Comparison of ENCODE assay signal across 12 mouse cellular contexts in genomic region chr11:59289706-59290105, GRCm38 (mm10). TPM values are rescaled to one million over a fixed set of nuclear protein-coding genes. Genes with fewer than 3 reads are reported as not detected.
DNase-seq lines count a peak whose midpoint lies in the region; ATAC-seq and TF ChIP-seq lines count a peak whose summit lies in the region.
"Had no signal": no experiment of that assay in that cellular context is flagged by ENCODE, and none has a peak within 500 bp of the region (broad histone marks: within the 10 kb centered on the region; RNA-seq: fewer than 3 reads in every experiment).

No protein-coding gene starts in this region.

- no peaks in the 10 kb centered on the region for H3K9me3 ChIP-seq in forebrain, embryonic 10.5 days
- H3K9me3 ChIP-seq in forebrain, postnatal 0 days (ENCODE audit: low read length): no peaks in the 10 kb centered on the region
- no peaks in the 10 kb centered on the region for H3K9me3 ChIP-seq in limb, embryonic 15.5 days
- H3K9me3 ChIP-seq in stomach, postnatal 0 days (ENCODE audit: control insufficient read depth, low read length): no peaks in the 10 kb centered on the region

- no peak for TF ChIP-seq CTCF in forebrain, postnatal 0 days (IDR thresholded peaks at IDR 0.05; ENCODE audit: low read depth)
- TF ChIP-seq CTCF in stomach, postnatal 0 days (IDR thresholded peaks at IDR 0.05; ENCODE audit: low read depth): no peak

- no peaks in the 10 kb centered on the region for H3K36me3 ChIP-seq in forebrain, embryonic 10.5 days (replicated peaks)
- no peaks in the 10 kb centered on the region for H3K36me3 ChIP-seq in forebrain, postnatal 0 days (ENCODE audit: insufficient read depth)
- no peaks in the 10 kb centered on the region for H3K36me3 ChIP-seq in limb, embryonic 15.5 days
- no peaks in the 10 kb centered on the region for H3K36me3 ChIP-seq in stomach, postnatal 0 days (ENCODE audit: control insufficient read depth, insufficient read depth, low read length)

- H3K27me3 ChIP-seq in forebrain, embryonic 10.5 days (ENCODE audit: poor library complexity, severe bottlenecking): peaks cover 98% of the 10 kb centered on the region
- H3K27me3 ChIP-seq in forebrain, postnatal 0 days (ENCODE audit: insufficient read depth, low read length): peaks cover 69% of the 10 kb centered on the region
- H3K27me3 ChIP-seq in limb, embryonic 15.5 days: peaks cover 95% of the 10 kb centered on the region
- peaks cover 27% of the 10 kb centered on the region for H3K27me3 ChIP-seq in stomach, postnatal 0 days (ENCODE audit: control insufficient read depth, insufficient read depth, low read length)

- H3K4me3 ChIP-seq in forebrain, embryonic 10.5 days: peak overlapping the region; percentile 51
- no peak overlapping the region for H3K4me3 ChIP-seq in forebrain, postnatal 0 days (ENCODE audit: low read depth, low read length)
- H3K4me3 ChIP-seq in limb, embryonic 15.5 days: peak overlapping the region; percentile 41
- peak overlapping the region; percentile 25 for H3K4me3 ChIP-seq in stomach, postnatal 0 days (ENCODE audit: low read depth, low read length)
- H3K4me3 ChIP-seq: erythroblast, embryonic 14.5 days had no signal

- DNase-seq in forebrain, embryonic 10.5 days (ENCODE audit: extremely low spot score, low spot score): no peak
- DNase-seq in forebrain, postnatal 0 days: no peak
- peak; percentile 21 for DNase-seq in urinary bladder, postnatal 25 days (ENCODE audit: low spot score)
- DNase-seq in urinary bladder, postnatal 10 days (ENCODE audit: low spot score): no peak
- no peak for DNase-seq in stomach, postnatal 0 days (ENCODE audit: low spot score)
- DNase-seq in spleen, postnatal 14 days (ENCODE audit: low spot score in 2 of 2): no peak
- no peak for DNase-seq in heart, adult 11 months
- DNase-seq: heart, postnatal 36 days had no signal

- peak overlapping the region; percentile 84 for H3K27ac ChIP-seq in forebrain, embryonic 10.5 days
- H3K27ac ChIP-seq in forebrain, postnatal 0 days (ENCODE audit: low read depth, low read length): no peak overlapping the region
- H3K27ac ChIP-seq in limb, embryonic 15.5 days: no peak overlapping the region
- no peak overlapping the region for H3K27ac ChIP-seq in stomach, postnatal 0 days (replicated peaks)

- H3K4me2 ChIP-seq in forebrain, postnatal 0 days (ENCODE audit: low read depth): no peak overlapping the region
- H3K4me2 ChIP-seq in limb, embryonic 15.5 days: peak overlapping the region; percentile 62
- H3K4me2 ChIP-seq in stomach, postnatal 0 days (replicated peaks; ENCODE audit: low read depth): peak overlapping the region; percentile 39

- under 1% methylated on average over 25 of the region's 25 CpGs for WGBS in forebrain, embryonic 10.5 days
- under 1% methylated on average over 24 of the region's 25 CpGs for WGBS in forebrain, postnatal 0 days
- WGBS in limb, embryonic 15.5 days: under 1% methylated on average over 25 of the region's 25 CpGs
- under 1% methylated on average over 25 of the region's 25 CpGs for WGBS in stomach, postnatal 0 days

- no peak overlapping the region for H3K9ac ChIP-seq in forebrain, postnatal 0 days
- H3K9ac ChIP-seq in limb, embryonic 15.5 days: no peak overlapping the region
- H3K9ac ChIP-seq in stomach, postnatal 0 days (ENCODE audit: low read length): no peak overlapping the region

- TF ChIP-seq EP300 in stomach, postnatal 0 days (optimal IDR thresholded peaks at IDR 0.05): no peak

- no peak for ATAC-seq in forebrain, postnatal 0 days
- no peak for ATAC-seq in limb, embryonic 15.5 days (ENCODE audit: insufficient number of reproducible peaks, low FRiP score, low TSS enrichment, low read depth)
- no peak for ATAC-seq in stomach, postnatal 0 days (ENCODE audit: low FRiP score, low TSS enrichment)

- peaks cover 52% of the 10 kb centered on the region for H3K4me1 ChIP-seq in forebrain, embryonic 10.5 days
- no peaks in the 10 kb centered on the region for H3K4me1 ChIP-seq in forebrain, postnatal 0 days (ENCODE audit: insufficient read depth)
- peaks cover 27% of the 10 kb centered on the region for H3K4me1 ChIP-seq in limb, embryonic 15.5 days
- H3K4me1 ChIP-seq in stomach, postnatal 0 days (replicated peaks; ENCODE audit: control insufficient read depth, insufficient read depth): peaks cover 2% of the 10 kb centered on the region; the same call in 1 of the 2 replicates

RNA-seq across cellular contexts. Expression of gene Wnt3a, which starts 0.8 kb away (rescaled TPM):
- polyA plus RNA-seq in forebrain, embryonic 10.5 days (2016; fragmentation: Nextera tagmentation; extraction: Ambion mirVana): 8.4 and 11.8 TPM in 2 replicates
- 0.31 and 0.52 TPM in 2 replicates for total RNA-seq in forebrain, postnatal 0 days (2014; rRNA removed)
- polyA plus RNA-seq in forebrain, postnatal 0 days (2015; fragmentation: Nextera tagmentation; extraction: Ambion mirVana): 0.19 and 0.29 TPM in 2 replicates
- 3.8 and 3.9 TPM in 2 replicates for polyA plus RNA-seq in limb, embryonic 15.5 days (2015; fragmentation: Nextera tagmentation; extraction: Ambion mirVana)
- 2.0 and 2.5 TPM in 2 replicates for polyA plus RNA-seq in stomach, postnatal 0 days (2015; fragmentation: Nextera tagmentation; extraction: Ambion mirVana)
- total RNA-seq: heart, postnatal 36 days; layer of hippocampus, postnatal 10 days; megakaryocyte progenitor cell, adult 5-6 weeks had no signal

RNA-seq across cellular contexts. Expression of gene Wnt9a, which starts 17.0 kb away (rescaled TPM):
- polyA plus RNA-seq in forebrain, embryonic 10.5 days (2016; fragmentation: Nextera tagmentation; extraction: Ambion mirVana): 9.9 and 10.9 TPM in 2 replicates
- total RNA-seq in forebrain, postnatal 0 days (2014; rRNA removed): 1.9 and 5.6 TPM in 2 replicates
- 2.1 and 2.6 TPM in 2 replicates for polyA plus RNA-seq in forebrain, postnatal 0 days (2015; fragmentation: Nextera tagmentation; extraction: Ambion mirVana)
- 12.1 and 14.0 TPM in 2 replicates for polyA plus RNA-seq in limb, embryonic 15.5 days (2015; fragmentation: Nextera tagmentation; extraction: Ambion mirVana)
- polyA plus RNA-seq in stomach, postnatal 0 days (2015; fragmentation: Nextera tagmentation; extraction: Ambion mirVana): 2.3 and 2.8 TPM in 2 replicates
- total RNA-seq: megakaryocyte progenitor cell, adult 5-6 weeks had no signal
- polyA plus RNA-seq: erythroblast, embryonic 14.5 days had no signal
